Mouse (Mus musculus) thymus, adult 2 months (tissue): ENCODE measurements around the gene Pja2. TPM values are rescaled to one million over a fixed set of nuclear protein-coding genes. Genes with fewer than 3 reads are reported as not detected.

Experiments used
- DNase-seq: peaks from one replicate; pipeline ENCODE4 v3.0.0; 2021
- H3K27ac ChIP-seq: fragments of 200-500 bp; 2 replicates; pipeline ENCODE4 v1.5.1; 2012; ENCODE audit warnings: low read length, control low read depth; ENCODE audit not compliant: control insufficient read depth, insufficient read depth
- H3K27me3 ChIP-seq: fragments of 200-500 bp; 2 replicates; pipeline ENCODE4 v1.6.1; 2012; ENCODE audit warnings: mild to moderate bottlenecking, low read length, moderate library complexity, mixed read lengths; ENCODE audit not compliant: control insufficient read depth, insufficient read depth
- H3K36me3 ChIP-seq: fragments of 200-500 bp; 2 replicates; pipeline ENCODE4 v1.6.1; 2012; ENCODE audit warnings: mild to moderate bottlenecking, low read length, moderate library complexity; ENCODE audit not compliant: control insufficient read depth, insufficient read depth
- H3K4me1 ChIP-seq: fragments of 200-500 bp; replicated peaks from 2 replicates; pipeline ENCODE4 v1.6.1; 2012; ENCODE audit warnings: low read length; ENCODE audit not compliant: control insufficient read depth, insufficient read depth
- H3K4me3 ChIP-seq: fragments of 200-500 bp; 2 replicates; pipeline ENCODE4 v1.5.1; 2012; ENCODE audit warnings: mild to moderate bottlenecking, low read length, control low read depth, moderate library complexity; ENCODE audit not compliant: control insufficient read depth, insufficient read depth
- CTCF ChIP-seq: fragments of 200-500 bp; IDR thresholded peaks from 2 replicates; pipeline ENCODE4 v1.5.1; 2012; ENCODE audit warnings: mild to moderate bottlenecking, control low read depth, low read length, moderate library complexity, borderline replicate concordance; ENCODE audit not compliant: control insufficient read depth, poor library complexity, insufficient read depth; ENCODE audit errors: extremely low read depth
- POLR2A ChIP-seq: fragments of 200-500 bp; IDR thresholded peaks from 2 replicates; pipeline ENCODE4 v1.6.1; 2012; ENCODE audit warnings: mild to moderate bottlenecking, low read length, control low read depth, moderate library complexity; ENCODE audit not compliant: control insufficient read depth, poor library complexity, insufficient read depth; ENCODE audit errors: extremely low read depth
- WGBS: fragments of 180-500 bp; shearing (Covaris S2); methylation state at CpG from one replicate; pipeline ENCODE4 v1.1.7; 2018; 5-methylcytosine and 5-hydroxymethylcytosine counted together
- polyA plus RNA-seq: library from polyadenylated mRNA; depleted of rRNA; stranded (reverse); fragments of >200 nt; gene quantifications from 2 replicates; pipeline ENCODE4 v1.2.3, GENCODE M21; 2012; rRNA removed

Gene Pja2
- polyA plus RNA-seq: 9.1 and 10.5 TPM in 2 replicates

DNA sequence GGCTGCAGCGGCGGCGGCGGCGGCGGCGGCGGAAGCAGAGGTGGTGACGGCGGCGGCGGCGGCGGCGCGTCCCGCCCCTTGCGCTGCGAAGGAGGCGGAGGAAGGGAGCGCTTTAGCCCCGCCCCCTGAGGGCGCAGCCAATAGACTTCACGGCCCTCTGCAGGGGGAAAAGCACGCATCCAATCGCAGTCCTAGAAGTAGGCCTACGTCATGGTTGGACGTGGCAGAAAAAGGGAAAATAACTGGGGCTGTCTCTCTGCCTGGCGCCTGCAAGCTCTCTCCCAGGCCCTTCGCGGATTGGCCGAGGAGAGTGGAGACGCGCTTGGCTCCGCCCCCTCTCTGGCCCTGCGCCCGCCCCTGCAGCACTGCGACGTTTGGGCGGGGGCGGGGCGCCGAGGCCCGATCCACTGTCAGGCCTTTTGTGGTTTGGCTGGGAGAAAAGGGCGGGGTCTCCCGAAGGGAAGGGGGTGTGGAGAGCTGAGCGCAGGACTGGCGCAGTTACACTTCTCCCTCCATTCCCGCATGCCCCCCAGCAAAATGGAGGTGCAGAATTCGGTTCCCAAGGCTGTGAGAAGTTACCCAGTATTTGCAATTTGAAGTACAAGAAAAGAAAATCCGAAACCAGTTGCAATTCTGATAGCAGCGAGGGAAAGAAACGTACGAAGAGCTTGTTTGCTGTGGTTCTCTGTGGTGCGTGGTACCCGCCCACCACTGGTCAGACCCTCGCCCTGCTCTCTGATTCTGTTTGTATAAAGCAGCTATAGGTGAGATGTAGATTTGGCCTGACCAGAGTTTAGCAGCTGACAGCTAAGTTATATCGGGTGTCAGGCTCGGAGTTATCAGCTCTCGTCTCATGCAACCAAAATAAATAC, at the start of gene Pja2:
TSS of gene Pja2 (minus strand) at position 19 of the 872 bp plus-strand sequence.
- Histone ChIP-seq H3K27ac (peak within 1 kb of the TSS; percentile 30; the same call in 1 of the 2 replicates), H3K36me3 (no peaks in the 10 kb centered on the region), H3K4me1 (no peaks in the 10 kb centered on the region), H3K4me3 (peak within 1 kb of the TSS; percentile 81), H3K27me3 (no peaks in the 10 kb centered on the region)
- DNase-seq: peak; percentile 98
- TF ChIP-seq POLR2A (peak; percentile 61), CTCF (0 out of 2 replicates have a peak, but pooled peaks have one; percentile 10)
- WGBS: under 1% methylated on average over 60 of the region's 60 CpGs

DNA sequence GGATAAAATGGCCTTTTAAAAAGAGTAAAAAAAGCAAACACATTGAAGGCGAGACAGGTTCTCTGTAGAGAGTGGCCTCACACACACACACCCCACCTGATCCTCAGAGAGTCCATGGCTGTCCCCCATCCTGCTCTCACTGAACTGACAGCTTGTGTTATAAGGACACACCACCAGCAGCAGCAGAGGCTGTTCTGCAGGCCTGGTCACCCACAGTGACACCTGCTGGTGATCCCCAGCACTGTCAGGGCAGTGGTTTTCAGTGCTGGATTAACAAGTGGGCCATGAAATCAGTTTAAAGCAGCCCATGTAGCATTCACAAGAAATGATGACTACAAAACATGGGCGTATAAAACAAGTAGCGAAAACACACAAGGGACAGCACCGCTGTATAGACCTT, 43.6 kb upstream of the Pja2 start:
- Histone ChIP-seq H3K4me3 (no peak overlapping the region), H3K36me3 (no peaks in the 10 kb centered on the region), H3K27me3 (no peaks in the 10 kb centered on the region), H3K27ac (no peak overlapping the region), H3K4me1 (no peaks in the 10 kb centered on the region)
- WGBS: 86% methylated on average over 4 of the region's 4 CpGs
- no peak for TF ChIP-seq POLR2A
- TF ChIP-seq CTCF: peak; percentile 72; the same call in 1 of the 2 replicates
- DNase-seq: peak; percentile 53

DNA sequence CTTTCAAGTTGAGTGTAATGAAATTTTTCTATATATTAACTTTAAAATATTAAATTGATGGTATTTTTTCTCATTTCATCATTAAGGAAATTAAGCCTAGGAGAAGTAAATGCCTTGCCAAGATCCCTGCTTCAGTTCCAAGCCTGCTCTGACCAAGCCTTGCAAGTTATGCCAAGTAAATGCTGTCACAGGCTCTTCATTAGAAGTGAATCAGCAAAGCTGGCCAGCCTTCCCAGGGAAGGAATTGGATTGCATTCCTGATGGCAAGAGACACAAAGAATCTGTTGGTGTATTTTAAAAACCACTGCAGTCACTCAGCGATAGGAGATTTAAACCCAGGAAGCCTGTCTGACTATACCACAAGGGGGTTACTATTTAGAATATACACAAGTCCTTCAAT, 32.0 kb upstream of the Pja2 start:
- Histone ChIP-seq H3K27ac (no peak overlapping the region), H3K36me3 (no peaks in the 10 kb centered on the region), H3K4me1 (no peaks in the 10 kb centered on the region), H3K27me3 (no peaks in the 10 kb centered on the region), H3K4me3 (no peak overlapping the region)
- TF ChIP-seq POLR2A (no peak), CTCF (no peak)
- no peak for DNase-seq
- WGBS: 92% methylated on average over 1 of the region's 1 CpGs

DNA sequence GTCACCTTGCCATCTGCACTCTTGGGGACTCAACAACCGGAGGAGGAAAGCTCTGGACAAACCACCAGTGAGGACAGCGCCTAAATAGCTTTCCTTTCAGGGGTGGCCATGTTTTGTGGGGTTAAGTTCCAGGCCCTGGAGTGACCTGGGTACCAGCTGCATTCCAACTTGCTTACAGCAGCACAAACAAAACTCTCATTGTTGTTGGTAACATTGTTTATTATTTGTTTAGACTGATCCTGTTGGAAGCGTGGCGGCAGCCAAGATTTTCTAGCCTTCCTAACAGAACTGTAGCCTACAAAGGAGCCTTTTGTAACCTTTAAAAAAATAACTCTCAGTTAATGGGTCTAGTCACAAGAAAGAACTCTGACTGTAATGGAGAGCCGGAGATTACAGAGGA, 30.9 kb upstream of the Pja2 start:
- H3K36me3 ChIP-seq: no peaks in the 10 kb centered on the region
- H3K4me3 ChIP-seq: no peak overlapping the region
- no peak overlapping the region for H3K27ac ChIP-seq
- 92% methylated on average over 5 of the region's 5 CpGs for WGBS
- no peaks in the 10 kb centered on the region for H3K4me1 ChIP-seq
- DNase-seq: no peak
- TF ChIP-seq CTCF (no peak), POLR2A (no peak)
- H3K27me3 ChIP-seq: no peaks in the 10 kb centered on the region

DNA sequence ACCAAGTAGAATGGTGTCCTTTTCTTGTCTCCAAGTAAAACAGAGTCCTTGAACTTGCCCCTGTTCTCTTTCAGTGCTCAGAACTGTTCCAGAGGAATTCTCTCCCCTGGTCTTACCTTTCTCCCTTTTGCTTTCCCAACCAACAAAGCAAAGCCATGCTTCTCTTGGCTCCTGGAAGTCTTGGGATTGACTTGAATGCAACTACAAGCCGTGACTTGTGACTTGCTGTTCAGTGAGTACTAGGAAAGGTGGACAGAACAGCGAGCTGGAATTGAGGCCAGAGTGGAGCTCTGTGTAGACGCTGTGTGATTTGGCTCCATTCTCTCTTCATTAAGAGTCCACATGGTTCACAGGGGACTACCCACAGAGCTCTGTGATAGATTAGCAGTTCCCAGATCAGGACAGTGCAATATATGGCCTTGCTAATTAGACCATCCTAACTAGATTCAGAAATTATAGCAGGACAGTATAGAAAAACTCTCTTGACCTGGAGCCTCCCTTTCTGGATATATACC, 30.3 kb upstream of the Pja2 start:
- Histone ChIP-seq H3K4me1 (no peaks in the 10 kb centered on the region), H3K4me3 (no peak overlapping the region), H3K36me3 (no peaks in the 10 kb centered on the region), H3K27ac (no peak overlapping the region), H3K27me3 (no peaks in the 10 kb centered on the region)
- no peak for DNase-seq
- TF ChIP-seq POLR2A: no peak
- TF ChIP-seq CTCF: no peak
- WGBS: 91% methylated on average over 3 of the region's 3 CpGs

DNA sequence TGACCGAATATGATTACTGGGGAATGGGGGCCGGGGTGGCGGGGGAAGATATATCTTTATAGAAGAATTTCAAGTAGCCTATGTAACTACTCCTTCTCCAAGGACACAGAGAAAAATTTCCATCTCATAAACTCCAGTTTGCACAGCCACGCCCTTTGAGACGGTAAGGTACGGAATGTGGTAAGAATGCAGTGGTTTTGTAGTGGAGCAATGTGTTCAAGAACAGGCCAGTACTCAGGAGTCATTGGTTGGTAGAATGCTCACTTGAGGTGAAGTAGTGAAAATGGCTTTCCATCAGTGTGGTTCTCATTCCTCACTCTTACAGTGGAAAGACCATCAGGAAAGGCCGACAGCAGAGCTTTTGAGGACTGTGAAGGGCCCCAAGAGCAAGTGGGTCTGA, 22.2 kb upstream of the Pja2 start:
- Histone ChIP-seq H3K4me1 (no peaks in the 10 kb centered on the region), H3K36me3 (no peaks in the 10 kb centered on the region), H3K27me3 (no peaks in the 10 kb centered on the region), H3K27ac (no peak overlapping the region), H3K4me3 (no peak overlapping the region)
- TF ChIP-seq CTCF (no peak), POLR2A (no peak)
- 96% methylated on average over 7 of the region's 7 CpGs for WGBS
- DNase-seq: no peak
